Mouse (Mus musculus): Measurements from ENCODE around the gene Chchd5.

Chchd5 gene

DNA sequence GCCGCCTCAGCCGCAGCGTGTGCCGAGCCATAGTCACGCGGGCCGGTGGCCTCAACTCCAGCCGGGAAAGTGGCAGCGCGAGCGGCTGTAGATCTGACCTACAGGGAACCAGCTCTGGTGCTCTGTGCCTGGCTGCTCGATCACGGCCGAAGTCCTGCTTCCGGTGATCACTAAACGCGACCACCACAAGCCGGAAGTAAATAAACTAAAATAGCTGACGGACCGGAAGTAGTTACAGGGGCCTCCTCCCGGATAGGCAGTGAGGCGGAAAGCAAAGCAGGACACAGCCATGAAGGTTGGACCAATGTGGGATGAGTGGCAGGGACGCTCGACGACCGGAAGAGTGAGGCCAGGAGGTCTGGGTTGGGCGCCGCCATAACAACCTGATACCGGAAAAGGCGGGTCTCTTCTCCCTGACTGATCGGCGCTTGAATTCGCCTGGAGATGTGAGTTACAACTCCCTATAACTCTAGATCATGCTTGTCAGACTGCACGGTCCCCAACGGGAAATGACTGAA, at the start of gene Chchd5:
TSS of gene Chchd5 (plus strand) at position 289 of the 518 bp plus-strand sequence.
- peak; percentile 94 for DNase-seq (ENCODE audit: extremely low spot score)

DNA sequence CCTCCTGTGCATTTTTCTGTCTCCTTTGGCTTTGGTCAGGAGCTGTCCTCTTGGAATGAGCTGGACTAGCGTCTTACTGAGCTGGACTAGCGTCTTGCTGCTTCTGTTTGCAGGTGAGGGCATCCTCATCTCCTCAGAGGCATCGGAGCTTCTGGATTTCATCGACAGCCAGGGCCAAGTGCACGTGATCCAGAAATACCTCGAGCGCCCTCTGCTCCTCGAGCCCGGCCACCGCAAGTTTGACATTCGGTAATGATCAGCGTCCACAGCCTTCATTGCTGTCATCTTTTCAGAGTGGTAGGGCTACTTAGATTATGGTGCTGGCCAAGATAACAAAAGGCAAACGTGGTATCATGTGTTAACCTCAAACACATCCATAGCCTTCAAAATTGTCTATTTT, 48.4 kb upstream of the Chchd5 start:
- DNase-seq (ENCODE audit: extremely low spot score), result no peak

DNA sequence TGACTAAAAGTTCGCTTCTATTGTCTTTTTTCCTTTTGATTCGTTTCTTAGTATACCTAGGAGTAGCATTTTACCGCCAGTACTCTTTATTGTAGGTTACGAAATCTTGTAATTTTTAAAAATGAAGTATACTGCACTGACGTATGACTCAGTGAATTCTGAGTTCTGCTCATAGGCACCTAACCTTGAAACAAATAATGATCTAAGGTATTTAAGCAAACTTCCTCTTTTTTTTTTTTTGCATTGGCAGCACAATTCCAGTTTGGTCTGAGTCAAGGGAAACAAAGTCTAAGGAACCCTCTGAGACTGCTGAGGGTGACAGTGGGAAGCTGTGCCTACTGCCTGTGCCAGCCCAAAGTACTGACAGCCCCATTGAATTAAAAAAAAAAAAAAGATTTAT, 46.0 kb upstream of the Chchd5 start:
- DNase-seq (ENCODE audit: extremely low spot score), result no peak

DNA sequence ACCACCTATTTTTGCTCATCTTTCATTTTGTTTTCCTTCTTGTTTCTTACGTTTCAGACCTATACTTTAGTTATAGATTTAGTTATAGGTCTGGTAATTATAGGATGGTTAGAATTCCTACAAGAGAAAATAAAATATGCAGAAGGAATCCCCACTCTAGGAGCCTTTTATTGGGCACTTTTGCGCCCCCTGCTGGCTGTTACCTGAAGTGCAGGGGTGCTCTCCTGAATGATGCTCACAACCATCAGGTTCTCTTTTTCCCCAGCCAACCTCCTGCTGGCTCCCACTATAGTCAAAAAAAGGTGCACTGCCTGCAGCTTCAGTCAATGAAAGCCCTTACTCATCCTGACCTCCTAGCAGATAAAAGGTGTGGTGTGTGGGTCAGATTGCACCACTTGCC, 44.5 kb upstream of the Chchd5 start:
- DNase-seq (ENCODE audit: extremely low spot score), result peak; percentile 23

DNA sequence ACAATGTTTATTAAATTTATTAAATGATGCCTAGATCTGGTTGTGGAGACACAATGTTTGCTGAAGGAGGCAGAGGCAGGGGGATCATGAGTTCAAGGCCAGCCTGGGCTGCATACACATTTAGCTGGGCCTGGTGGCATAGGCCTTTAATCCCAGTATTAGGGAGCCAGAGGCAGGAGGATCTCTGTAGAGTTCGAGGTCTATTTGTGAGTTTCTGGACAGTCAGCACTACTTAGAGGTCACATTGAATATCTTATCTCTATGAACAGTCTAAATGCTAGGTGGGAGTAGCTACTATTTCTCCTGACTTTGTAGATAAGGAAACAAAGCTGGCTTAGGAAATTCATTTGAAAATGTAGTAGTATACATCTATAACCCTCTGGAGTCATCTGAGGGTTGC, 42.0 kb upstream of the Chchd5 start:
- no peak for DNase-seq (ENCODE audit: extremely low spot score)

DNA sequence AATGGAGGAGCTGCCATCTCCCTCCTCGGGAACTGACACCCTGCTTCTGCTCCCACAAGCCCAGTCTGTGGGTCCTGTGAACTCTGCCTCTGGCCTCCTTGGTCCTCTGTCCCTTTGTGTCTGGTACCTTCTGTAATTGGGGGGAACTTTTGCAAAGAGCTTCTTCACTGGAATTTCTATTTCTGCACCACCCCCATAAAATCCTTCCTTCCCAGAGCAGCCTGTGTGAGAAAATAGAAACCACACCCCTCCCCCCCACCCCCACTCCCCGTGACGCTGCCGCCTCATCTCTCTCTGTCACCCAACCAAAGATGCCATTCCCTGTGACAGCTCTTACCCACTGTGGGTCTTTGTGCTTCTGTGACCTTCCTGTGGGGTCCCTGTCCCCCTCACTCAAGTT, 39.1 kb upstream of the Chchd5 start:
- no peak for DNase-seq (ENCODE audit: extremely low spot score)

DNA sequence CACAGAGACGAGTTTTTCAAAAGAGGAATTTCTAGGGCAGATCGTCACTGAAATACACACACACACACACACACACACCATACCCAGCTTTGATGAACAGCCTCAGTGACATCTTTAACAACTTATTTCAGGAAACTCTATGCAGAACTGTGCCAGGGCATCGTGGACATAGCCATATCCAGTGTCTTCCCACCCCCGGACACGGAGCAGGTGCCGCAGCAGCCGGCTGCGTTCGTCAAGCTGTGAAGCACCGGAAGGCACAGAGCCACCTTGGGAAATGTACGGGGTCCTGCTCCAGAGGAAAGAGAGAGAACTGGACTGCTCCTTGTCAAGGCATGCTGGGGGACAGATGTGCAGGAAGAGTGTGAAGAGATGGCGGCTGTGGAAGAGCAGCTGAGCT, 36.7 kb upstream of the Chchd5 start:
- DNase-seq (ENCODE audit: extremely low spot score), result no peak

DNA sequence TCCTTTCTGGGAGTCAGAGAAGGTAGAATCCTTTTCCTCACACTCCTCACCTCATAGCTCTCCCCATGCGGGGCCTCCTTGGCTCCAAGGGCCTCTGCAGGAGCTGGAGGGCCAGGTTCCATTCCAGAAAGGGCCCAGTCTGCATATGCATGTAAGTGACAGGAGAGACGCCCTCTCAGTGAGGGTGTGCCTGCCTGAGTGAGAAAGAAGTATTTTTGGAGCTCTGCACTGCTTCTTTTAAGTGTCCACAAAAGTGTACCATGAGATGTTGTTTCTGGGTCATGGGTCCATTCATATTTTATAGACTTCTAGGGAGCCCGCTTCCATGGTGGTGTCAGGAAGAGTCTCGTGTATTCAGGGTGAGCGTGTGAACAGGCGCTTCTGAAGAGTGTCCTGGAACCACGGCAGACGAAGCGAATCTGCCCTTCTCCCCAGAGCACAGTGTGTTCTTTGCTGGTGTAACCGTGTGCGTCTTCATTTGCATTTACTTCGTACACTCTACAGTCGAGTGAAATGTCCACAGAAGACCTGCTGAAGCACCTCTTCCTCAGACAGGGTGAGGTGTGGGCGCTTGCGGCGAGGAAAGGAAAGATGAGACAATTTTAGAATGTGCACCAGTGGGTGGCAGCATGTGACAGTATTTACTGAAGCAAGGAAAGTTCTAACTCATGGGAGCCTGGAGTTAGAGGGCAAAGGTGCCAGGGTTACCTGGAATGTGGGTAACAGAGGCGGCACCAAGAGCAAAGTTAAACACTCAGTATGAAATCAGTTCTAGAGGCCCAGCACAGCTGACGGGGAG, 35.4 kb upstream of the Chchd5 start:
- DNase-seq (ENCODE audit: extremely low spot score), result no peak

DNA sequence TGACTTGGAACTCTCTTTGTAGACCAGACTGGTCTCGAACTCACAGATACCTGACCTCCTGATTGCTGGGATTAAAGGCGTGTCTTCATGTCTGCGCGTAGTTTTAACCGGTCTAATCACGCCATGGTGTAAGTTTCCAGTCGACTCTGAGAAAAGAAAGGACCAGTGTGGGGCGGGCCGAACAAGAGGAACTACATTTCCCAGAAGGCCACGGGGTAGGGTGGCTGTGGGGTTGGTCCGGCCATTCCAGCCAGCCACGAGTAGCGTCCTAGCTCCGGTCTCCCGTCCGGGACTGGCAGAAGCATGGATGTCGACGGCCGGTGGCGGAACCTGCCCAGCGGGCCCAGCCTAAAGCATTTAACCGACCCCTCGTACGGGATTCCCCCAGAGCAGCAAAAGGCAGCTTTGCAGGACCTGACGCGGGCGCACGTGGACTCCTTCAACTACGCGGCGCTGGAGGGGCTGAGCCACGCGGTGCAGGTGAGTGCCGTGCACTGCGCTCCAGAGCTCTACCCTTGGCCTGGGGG, 28.7 kb upstream of the Chchd5 start, which contains the start of gene Polr1b:
TSS of gene Polr1b (plus strand) at position 212 of the 527 bp plus-strand sequence.
- peak; percentile 93 for DNase-seq (ENCODE audit: extremely low spot score)

DNA sequence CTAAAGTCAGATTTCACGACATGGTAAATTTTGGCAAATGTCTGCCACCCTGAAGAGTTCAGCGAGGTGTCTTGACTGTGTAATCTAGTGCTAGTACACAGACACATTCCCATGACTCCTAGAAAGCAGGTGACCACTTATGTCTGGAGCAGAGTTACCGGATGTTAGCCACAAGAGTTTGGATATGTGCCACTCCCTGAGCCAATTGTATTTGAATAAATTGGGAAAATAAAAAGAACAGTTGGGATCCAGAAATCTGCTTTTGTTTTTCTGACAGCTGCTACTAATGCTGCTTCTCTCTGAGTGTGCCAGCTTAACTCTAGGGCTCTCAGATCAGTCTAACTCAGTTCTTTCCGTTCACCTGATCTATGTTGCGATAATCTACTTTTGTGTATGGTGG, 16.6 kb upstream of the Chchd5 start:
- no peak for DNase-seq (ENCODE audit: extremely low spot score)

DNA sequence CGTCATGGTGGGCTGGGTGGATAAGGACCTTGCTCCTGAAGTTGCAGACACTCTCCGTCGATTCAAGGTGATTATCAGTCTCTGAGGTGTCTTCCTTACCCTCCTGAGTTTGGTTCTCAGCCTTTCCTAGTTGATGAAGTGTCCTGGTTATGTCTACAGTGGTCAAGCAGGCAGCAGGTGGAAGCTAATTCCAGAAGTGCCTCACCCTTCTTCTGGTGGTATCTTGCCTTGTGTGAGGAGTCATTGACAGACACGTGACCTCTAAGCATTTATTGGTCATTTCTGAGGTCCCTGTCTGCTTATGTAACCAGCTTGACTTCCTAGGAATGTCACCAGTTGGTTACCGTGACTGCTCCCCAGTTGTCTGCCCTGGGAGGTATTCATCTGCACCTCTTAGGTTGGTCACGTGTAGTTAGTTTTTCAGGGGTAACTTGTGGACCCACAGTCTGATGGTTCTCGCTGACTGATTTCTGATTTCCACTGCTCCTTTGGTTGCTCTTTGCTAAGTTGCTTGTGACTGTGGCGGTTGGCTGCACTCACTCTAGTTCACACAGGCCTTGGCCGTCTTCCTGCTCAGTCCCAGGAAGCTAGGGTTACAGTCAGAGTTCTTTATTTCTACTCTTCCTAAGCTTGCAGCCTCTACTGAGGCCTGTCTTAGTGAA, 13.7 kb upstream of the Chchd5 start:
- DNase-seq (ENCODE audit: extremely low spot score), result no peak

DNA sequence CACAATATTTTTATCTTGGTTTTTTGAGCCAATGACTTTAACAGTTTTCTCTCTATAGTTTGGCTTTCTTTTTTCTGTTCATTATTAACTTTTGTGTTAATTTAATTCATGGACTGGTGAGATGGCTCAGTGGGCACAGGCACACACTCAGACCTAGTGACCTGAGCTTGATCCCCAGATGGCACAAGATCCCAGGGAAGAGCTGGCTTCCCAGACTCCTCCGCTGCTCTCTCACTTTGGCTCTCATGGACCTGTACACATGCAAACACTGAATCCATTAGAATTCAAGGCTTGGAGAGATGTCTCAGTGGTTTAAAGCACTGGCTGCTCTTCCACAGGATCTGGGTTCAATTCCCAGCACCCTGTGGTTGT, 13.1 kb upstream of the Chchd5 start:
- DNase-seq (ENCODE audit: extremely low spot score), result no peak

DNA sequence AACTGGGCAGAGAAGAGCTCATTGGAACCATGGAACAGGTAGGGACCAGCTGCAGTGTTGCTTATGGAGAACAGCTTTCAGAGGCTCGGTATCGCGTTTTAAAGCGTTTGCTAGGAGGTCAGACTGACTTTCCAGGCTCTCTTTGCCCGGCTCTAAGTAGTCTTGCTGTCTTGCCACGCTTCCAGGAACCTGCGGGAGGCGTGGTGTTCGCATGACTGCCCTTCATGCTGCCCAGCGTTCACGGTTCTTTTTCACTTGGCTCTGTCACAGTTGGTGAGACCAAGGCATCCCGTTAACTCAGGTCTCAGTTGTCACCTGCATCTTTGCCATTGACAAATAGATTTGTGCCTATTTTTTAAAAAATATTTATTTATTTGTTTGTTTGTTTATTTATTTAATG, 11.4 kb upstream of the Chchd5 start:
- DNase-seq (ENCODE audit: extremely low spot score), result no peak

DNA sequence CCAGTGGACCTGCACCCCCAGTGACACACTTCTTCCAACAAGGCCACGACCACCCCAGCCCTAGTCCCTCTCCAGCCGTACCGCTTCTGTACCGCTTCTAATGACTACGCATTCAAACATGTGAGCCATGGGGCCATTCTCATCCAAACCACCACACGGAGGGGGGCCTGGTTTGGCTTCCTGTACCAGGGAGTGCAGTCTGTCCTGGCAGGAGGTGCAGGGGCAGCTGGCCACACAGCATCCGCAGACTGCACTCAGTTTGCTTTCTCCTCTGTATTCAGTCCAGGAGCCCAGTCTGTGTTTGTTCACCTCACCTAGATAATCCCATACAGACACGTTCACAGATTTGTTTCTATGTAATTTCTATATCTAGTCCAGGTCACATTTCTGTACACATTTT, 7.5 kb upstream of the Chchd5 start:
- DNase-seq (ENCODE audit: extremely low spot score), result no peak

DNA sequence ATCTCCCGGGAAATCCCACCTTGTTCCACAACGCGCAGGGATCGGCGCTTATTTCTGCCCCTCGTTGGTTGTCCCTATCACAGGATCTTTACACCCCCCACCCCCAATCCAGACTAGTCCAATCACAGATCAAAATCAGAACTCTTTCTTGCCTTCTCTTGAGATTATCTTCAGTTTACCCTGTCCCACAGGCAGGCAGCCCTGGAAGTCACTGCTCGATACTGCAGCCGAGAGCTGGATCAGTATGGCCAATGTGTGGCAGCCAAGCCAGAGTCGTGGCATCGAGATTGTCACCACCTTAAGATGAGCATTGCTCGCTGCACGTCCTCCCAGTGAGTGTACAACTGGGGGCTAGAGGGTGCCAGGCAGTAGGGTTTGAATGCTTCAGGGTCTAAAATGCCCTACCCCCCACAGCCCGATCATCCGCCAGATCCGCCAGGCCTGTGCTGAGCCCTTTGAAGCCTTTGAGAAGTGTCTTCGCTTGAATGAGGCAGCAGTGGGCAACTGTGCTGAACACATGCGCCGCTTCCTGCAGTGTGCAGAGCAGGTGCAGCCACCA, 566 bp downstream of the Chchd5 start:
- no peak for DNase-seq (ENCODE audit: extremely low spot score)

DNA sequence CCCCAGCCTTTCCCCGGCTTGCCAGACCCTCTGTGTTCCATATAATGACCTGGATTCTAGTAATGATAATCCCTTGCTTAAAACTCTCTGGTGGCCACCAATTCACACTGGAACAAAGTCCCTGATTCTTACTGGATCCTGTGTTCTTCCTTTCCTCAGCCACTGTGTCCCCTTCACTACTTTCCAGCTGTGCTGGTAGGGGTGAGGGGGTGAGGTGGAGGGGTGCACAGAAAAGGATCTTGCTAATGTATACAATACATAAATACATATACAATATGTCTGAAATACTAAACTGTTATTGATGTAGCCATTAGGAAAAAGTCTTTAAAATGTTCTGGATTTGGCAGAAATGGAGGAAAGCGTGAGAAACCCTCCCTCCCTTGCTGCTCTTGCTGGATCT, 1.3 kb downstream of the Chchd5 start:
- no peak for DNase-seq (ENCODE audit: extremely low spot score)

DNA sequence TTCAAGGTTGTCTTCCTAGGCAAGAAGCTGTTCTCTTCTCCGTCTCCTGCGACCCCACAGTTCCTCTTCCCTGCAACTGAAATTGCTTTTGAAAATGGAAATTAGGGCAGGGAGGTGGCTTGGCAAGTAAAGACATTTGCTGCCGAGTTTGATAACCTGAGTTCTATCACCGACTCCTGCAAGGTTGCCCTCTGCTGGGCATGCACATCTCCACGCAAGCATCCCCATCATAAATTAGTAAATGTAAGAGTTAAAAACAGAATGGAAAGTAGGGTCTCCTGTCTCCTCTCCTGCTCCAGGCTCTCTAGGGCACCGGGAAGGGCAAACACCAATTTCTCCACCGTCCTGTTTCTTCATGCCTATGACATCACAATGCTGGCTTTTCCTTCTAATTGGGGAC, 2.7 kb downstream of the Chchd5 start:
- DNase-seq (ENCODE audit: extremely low spot score), result no peak

DNA sequence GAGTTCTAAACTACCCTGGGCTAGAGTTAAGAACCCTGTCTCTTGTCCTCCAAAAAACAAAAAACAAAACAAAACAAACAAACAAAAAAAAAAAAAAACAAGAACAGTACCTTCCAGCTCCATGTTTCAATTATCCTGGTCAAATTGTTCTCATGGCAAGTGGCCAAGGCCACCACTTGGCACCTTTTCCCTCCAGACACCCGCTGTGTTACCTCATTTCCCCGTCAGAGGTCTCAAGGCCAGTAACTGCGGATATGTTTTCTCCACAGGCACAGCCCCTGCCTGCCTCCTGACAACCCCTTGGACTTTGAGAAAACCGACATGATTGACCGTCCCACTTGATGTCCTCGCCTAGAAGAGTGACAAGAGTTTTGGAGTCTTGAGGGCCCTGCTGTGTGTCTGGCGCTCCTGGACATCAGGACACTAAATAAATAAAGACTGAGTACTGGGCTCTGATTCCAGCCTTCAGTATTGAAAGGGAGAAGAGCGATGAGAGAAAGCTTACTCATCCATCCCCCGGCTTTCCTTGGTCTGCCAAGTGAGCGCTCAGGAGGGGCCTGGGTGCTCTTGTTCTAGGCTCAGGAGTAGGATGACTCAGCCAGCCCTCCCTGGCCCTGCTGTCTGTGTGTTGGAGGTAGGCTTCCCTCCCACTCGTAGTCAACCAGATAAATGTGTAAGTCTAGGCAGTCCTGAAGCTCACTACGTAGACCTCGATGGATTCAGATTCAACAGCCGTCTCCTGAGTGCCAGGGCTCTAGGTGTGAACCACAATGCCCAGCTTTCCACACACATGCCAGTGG, 3.7 kb downstream of the Chchd5 start:
- no peak for DNase-seq (ENCODE audit: extremely low spot score)

DNA sequence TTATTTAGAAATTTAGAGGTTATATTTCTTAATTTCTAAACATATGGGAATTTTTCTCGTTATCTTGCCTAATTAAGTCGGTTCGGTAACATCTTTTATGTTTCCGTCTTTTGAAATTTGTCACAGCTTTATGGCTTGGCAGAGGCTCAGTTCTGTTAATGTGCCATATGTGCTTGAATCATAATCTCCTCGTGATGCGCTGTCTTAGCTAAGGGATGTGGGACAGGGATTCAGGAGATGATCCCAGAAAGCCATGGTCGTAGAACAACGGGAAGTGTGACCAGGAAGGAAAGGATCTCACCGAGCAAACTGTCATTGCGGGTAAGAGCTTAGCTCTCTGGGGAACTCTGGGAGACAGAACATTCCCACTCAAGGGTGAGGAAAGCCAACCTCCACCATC, 10.4 kb downstream of the Chchd5 start:
- no peak for DNase-seq (ENCODE audit: extremely low spot score)

DNA sequence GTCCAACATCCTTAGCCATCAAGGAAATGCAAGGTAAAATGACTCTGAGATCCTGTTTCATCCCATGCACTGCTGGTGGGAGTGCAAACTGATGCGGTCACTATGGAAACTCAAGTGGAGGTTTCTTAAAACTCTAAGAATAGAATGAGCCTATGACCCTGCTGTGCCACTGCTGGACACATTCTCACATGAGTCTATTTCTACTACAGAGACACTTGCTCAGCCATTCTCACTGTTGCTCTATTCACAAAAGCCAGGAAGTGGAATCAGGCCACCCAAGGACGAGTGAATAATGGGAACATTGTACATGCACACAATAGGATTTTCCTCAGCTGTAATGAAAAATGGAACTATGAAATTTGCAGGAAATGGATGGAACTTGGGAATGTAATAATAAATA, 19.3 kb downstream of the Chchd5 start:
- no peak for DNase-seq (ENCODE audit: extremely low spot score)

DNA sequence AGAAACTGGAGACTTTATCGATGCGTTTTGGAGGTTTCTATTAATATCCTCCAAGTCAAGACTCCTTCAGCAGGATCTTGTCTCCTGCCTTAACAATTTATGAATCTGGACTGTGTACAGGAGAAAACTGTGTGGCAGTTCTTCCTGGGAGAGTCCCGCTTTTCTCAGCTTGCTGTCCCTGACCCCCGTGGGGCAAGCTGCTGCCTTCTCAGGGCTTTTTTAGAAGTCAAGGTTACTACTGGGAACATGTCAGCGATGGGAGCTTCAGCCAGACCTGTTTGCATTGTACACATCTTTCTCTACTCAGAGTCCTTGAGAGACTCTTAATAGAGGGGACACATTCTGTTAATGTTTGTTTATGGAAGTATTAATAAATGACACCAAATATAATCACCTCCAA, 20.9 kb downstream of the Chchd5 start:
- DNase-seq (ENCODE audit: extremely low spot score), result no peak

DNA sequence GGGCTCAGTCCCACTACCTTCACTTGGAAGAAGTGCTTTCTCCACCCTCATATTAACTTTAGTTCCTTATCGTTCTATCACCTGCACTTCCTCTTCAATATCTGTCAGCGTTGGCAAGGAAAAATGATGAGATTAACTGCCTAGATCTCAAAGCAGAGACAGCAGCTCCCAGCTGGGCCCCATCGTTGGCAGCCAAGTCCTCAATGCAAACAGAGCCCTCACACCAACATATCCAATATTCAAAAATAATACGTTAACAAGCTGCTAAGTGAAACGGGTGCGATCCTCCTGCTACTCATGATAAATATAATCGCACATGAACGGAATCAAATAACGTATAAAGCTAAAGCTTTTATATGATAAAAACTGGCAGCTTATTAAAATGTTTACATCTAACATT, 21.6 kb downstream of the Chchd5 start:
- no peak for DNase-seq (ENCODE audit: extremely low spot score)

Data from embryo, embryonic 9.5 days (tissue).